Mouse (Mus musculus) heart, embryonic 11.5 days (tissue): ENCODE data around the gene Car10. TPM values are rescaled to one million over a fixed set of nuclear protein-coding genes. Genes with fewer than 3 reads are reported as not detected.

Experiments
- ATAC-seq: fragments of 200-750 bp; cut with Nextera tagmentation; replicated peaks from 2 replicates; pipeline ENCODE4 v1.8.0; 2017; ENCODE audit warnings: moderate library complexity; ENCODE audit not compliant: insufficient number of reproducible peaks, low FRiP score, low TSS enrichment
- H3K27ac ChIP-seq: fragments of 300-500 bp; sonication (generic); 2 replicates; pipeline ENCODE4 v1.5.1; 2014; ENCODE audit warnings: mild to moderate bottlenecking, low read depth, low read length
- H3K27me3 ChIP-seq: fragments of 300-500 bp; sonication (generic); 2 replicates; pipeline ENCODE4 v1.6.1; 2014; ENCODE audit warnings: mild to moderate bottlenecking, low read length, mixed read lengths; ENCODE audit not compliant: control insufficient read depth, insufficient read depth
- H3K36me3 ChIP-seq: fragments of 300-500 bp; sonication (generic); 2 replicates; pipeline ENCODE4 v1.6.1; 2014; ENCODE audit warnings: mild to moderate bottlenecking, low read length, moderate library complexity, mixed read lengths; ENCODE audit not compliant: control insufficient read depth, insufficient read depth
- H3K4me1 ChIP-seq: fragments of 300-500 bp; sonication (generic); 2 replicates; pipeline ENCODE4 v1.6.1; 2014; ENCODE audit warnings: low read length; ENCODE audit not compliant: control insufficient read depth, insufficient read depth
- H3K4me2 ChIP-seq: fragments of 300-500 bp; sonication (generic); 2 replicates; pipeline ENCODE4 v1.6.1; 2014; ENCODE audit warnings: mild to moderate bottlenecking, moderate library complexity
- H3K4me3 ChIP-seq: fragments of 300-500 bp; sonication (generic); 2 replicates; pipeline ENCODE4 v1.5.1; 2014; ENCODE audit warnings: low read depth, low read length
- H3K9ac ChIP-seq: fragments of 300-500 bp; sonication (generic); 2 replicates; pipeline ENCODE4 v1.6.1; 2014; ENCODE audit warnings: mild to moderate bottlenecking, low read depth, low read length, moderate library complexity
- H3K9me3 ChIP-seq: fragments of 300-500 bp; sonication (generic); replicated peaks from 2 replicates; pipeline ENCODE4 v1.6.1; 2016; ENCODE audit warnings: low read length; ENCODE audit not compliant: control insufficient read depth
- WGBS: fragments of 180-500 bp; shearing (Covaris S2); extraction: QIAGEN DNeasy Blood & Tissue Kit; methylation state at CpG from one replicate; pipeline ENCODE4 v1.1.7; 2014; ENCODE audit not compliant: insufficient replicate concordance; 5-methylcytosine and 5-hydroxymethylcytosine counted together
- polyA plus RNA-seq: library from polyadenylated mRNA; unstranded; fragments of >200 nt; fragmentation: Nextera tagmentation; extraction: Ambion mirVana; gene quantifications from 2 replicates; pipeline ENCODE4 v1.2.1, GENCODE M21; 2014

Gene Car10
- polyA plus RNA-seq, 1 experiment from 2014 or later: 0.44 TPM

DNA sequence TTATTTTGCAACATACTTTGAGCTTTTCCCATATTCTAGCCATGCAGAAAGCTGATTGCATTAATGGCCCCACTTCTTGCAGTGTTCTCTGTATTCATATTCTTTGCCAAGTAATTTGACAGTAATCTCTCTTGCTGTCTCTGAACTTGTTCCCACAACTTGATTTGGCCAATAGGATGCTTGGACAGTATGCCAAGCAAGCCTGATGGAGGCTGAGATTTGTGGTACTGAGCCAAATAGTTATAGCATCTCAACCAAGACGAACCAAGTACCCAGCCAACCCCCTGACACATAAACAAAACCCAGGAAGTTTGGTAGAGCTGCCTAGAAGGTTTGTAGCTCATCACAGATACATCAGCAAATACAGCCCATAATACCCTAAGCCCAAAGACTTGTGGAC lies 342.6 kb downstream of the Car10 start:
- no peak overlapping the region for H3K27ac ChIP-seq
- H3K4me3 ChIP-seq: no peak overlapping the region
- no peaks in the 10 kb centered on the region for H3K9me3 ChIP-seq
- whole genome bisulfite sequencing: 55% methylated on average over 1 of the region's 1 CpGs
- H3K36me3 ChIP-seq: no peaks in the 10 kb centered on the region
- no peak overlapping the region for H3K9ac ChIP-seq
- no peak overlapping the region for H3K4me2 ChIP-seq
- H3K27me3 ChIP-seq: no peaks in the 10 kb centered on the region
- H3K4me1 ChIP-seq: no peaks in the 10 kb centered on the region
- no peak for ATAC-seq

DNA sequence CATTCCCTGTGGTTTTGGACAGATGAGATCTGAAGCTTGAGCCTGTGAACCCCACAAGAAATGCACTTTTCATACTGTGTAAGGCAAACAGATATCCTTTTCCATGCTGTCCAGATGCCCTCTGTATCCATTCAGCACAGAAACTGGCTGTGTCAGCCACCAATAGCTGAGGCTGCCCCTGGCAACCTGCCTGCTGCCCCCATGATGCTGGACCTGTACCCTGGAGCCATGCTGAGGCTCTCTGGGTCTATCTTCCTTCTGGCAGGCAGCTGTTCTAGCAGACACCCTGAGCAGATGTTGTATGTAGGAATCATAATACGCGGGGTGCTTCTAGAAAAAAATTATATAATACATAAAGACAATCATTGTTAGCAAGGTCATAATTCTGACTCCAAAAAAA lies 345.9 kb downstream of the Car10 start:
- Histone ChIP-seq H3K4me1 (no peaks in the 10 kb centered on the region), H3K4me3 (no peak overlapping the region), H3K27me3 (no peaks in the 10 kb centered on the region), H3K27ac (no peak overlapping the region), H3K36me3 (no peaks in the 10 kb centered on the region), H3K9ac (no peak overlapping the region), H3K9me3 (no peaks in the 10 kb centered on the region), H3K4me2 (no peak overlapping the region)
- WGBS: 77% methylated on average over 2 of the region's 2 CpGs
- ATAC-seq: no peak

DNA sequence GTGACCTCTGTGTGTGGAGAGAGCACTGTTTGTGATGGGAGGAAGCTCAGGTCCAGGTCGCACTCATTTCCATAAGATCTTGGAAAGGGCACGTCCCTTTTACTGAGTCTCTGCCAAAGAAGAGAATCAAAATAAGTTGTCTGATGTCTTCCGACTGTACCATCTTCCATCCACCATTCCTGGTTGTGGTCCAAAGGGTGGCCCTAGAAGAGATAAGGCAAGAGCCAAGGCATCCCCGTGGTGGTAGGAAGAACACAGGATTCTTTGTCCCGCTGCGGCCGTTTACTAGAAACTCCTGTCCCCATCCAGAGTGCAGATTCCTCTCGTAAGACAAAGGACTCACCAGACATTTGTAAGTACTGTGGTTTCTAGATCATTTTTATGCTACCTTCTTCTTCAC lies 346.9 kb downstream of the Car10 start:
- Histone ChIP-seq H3K9ac (no peak overlapping the region), H3K9me3 (no peaks in the 10 kb centered on the region), H3K4me3 (no peak overlapping the region), H3K27ac (no peak overlapping the region), H3K4me2 (no peak overlapping the region), H3K4me1 (no peaks in the 10 kb centered on the region), H3K36me3 (no peaks in the 10 kb centered on the region), H3K27me3 (no peaks in the 10 kb centered on the region)
- WGBS: 78% methylated on average over 8 of the region's 8 CpGs
- no peak for ATAC-seq

GRCm38 (mm10) chr11:93447566-93447965 lies 349.7 kb downstream of the Car10 start:
- no peak for ATAC-seq
- H3K4me1 ChIP-seq: no peaks in the 10 kb centered on the region
- no peak overlapping the region for H3K9ac ChIP-seq
- no peak overlapping the region for H3K27ac ChIP-seq
- no peaks in the 10 kb centered on the region for H3K27me3 ChIP-seq
- WGBS: 47% methylated on average over 3 of the region's 3 CpGs
- no peak overlapping the region for H3K4me2 ChIP-seq
- no peak overlapping the region for H3K4me3 ChIP-seq
- no peaks in the 10 kb centered on the region for H3K36me3 ChIP-seq
- H3K9me3 ChIP-seq: no peaks in the 10 kb centered on the region

GRCm38 (mm10) chr11:93448290-93449256 lies 350.7 kb downstream of the Car10 start:
- no peaks in the 10 kb centered on the region for H3K36me3 ChIP-seq
- no peak overlapping the region for H3K4me3 ChIP-seq
- no peak for ATAC-seq
- H3K9ac ChIP-seq: no peak overlapping the region
- 72% methylated on average over 12 of the region's 12 CpGs for WGBS
- no peak overlapping the region for H3K27ac ChIP-seq
- H3K4me2 ChIP-seq: no peak overlapping the region
- no peaks in the 10 kb centered on the region for H3K4me1 ChIP-seq
- H3K27me3 ChIP-seq: no peaks in the 10 kb centered on the region
- H3K9me3 ChIP-seq: no peaks in the 10 kb centered on the region

GRCm38 (mm10) chr11:93450535-93450934 lies 352.7 kb downstream of the Car10 start:
- H3K36me3 ChIP-seq: no peaks in the 10 kb centered on the region
- no peaks in the 10 kb centered on the region for H3K27me3 ChIP-seq
- no peak overlapping the region for H3K4me3 ChIP-seq
- ATAC-seq: no peak
- no peaks in the 10 kb centered on the region for H3K4me1 ChIP-seq
- no peak overlapping the region for H3K4me2 ChIP-seq
- 57% methylated on average over 7 of the region's 7 CpGs for WGBS
- no peak overlapping the region for H3K9ac ChIP-seq
- H3K27ac ChIP-seq: no peak overlapping the region
- H3K9me3 ChIP-seq: no peaks in the 10 kb centered on the region

DNA sequence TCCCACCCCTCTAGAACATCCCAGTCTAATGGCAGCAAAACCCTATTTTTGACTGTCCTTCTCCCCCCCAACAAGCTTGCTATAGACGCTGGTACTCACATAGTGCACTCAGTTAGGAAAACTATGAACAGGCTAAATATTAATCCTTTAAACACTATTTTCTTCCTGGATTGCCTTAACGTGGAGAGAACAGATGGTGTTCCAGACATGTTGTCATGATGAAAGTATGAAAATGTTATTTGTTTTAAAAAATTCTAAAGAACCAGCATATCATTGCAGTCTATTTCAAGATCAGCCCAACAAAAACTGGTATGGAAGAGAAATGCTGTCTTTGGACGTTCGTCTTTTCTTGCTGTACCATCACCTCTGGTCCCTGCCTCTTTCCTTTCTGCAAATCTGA lies 368.4 kb downstream of the Car10 start:
- no peak overlapping the region for H3K4me3 ChIP-seq
- no peak overlapping the region for H3K27ac ChIP-seq
- no peaks in the 10 kb centered on the region for H3K36me3 ChIP-seq
- no peaks in the 10 kb centered on the region for H3K9me3 ChIP-seq
- no peak overlapping the region for H3K4me2 ChIP-seq
- no peak for ATAC-seq
- no peak overlapping the region for H3K9ac ChIP-seq
- no peaks in the 10 kb centered on the region for H3K4me1 ChIP-seq
- WGBS: 76% methylated on average over 4 of the region's 4 CpGs
- no peaks in the 10 kb centered on the region for H3K27me3 ChIP-seq

GRCm38 (mm10) chr11:93467711-93468110 lies 369.9 kb downstream of the Car10 start:
- ATAC-seq: no peak
- no peaks in the 10 kb centered on the region for H3K36me3 ChIP-seq
- H3K27me3 ChIP-seq: no peaks in the 10 kb centered on the region
- 81% methylated on average over 3 of the region's 3 CpGs for WGBS
- no peak overlapping the region for H3K27ac ChIP-seq
- H3K4me3 ChIP-seq: no peak overlapping the region
- no peak overlapping the region for H3K9ac ChIP-seq
- no peaks in the 10 kb centered on the region for H3K4me1 ChIP-seq
- H3K4me2 ChIP-seq: no peak overlapping the region
- no peaks in the 10 kb centered on the region for H3K9me3 ChIP-seq

- H3K4me2 ChIP-seq: no peak overlapping the region
- H3K4me3 ChIP-seq: no peak overlapping the region
- no peak overlapping the region for H3K27ac ChIP-seq
- no peaks in the 10 kb centered on the region for H3K9me3 ChIP-seq
- no peak overlapping the region for H3K9ac ChIP-seq
- H3K27me3 ChIP-seq: no peaks in the 10 kb centered on the region
- H3K36me3 ChIP-seq: no peaks in the 10 kb centered on the region
- ATAC-seq: no peak
- 82% methylated on average over 7 of the region's 7 CpGs for WGBS
- H3K4me1 ChIP-seq: no peaks in the 10 kb centered on the region
These were observed 372.9 kb downstream of the Car10 start for GRCm38 (mm10) chr11:93470771-93471170.
